Mouse (Mus musculus) adrenal gland, adult 18-20 months (tissue): Measurements from ENCODE around the gene Tspyl1. TPM values are rescaled to one million over a fixed set of nuclear protein-coding genes. Genes with fewer than 3 reads are reported as not detected.
A peak's percentile ranks its signal among the peaks of the same experiment; 100 is the strongest.

Source experiments
- DNase-seq, 2 experiments: peaks; one replicate each; pipeline ENCODE4 v3.0.0; 2021 to 2022; ENCODE audit warnings: low spot score in 2 of 2
- total RNA-seq, 2 experiments: library from RNA; stranded (reverse); gene quantifications; 1 replicate in 1 of 2; 2 replicates in 1 of 2; pipeline ENCODE4 v1.2.3; 2021

The Tspyl1 gene
- total RNA-seq, 2 experiments from 2014 or later, result 60.8 to 65.3 TPM

- DNase-seq, result no peak
Measured at GRCm38 (mm10) chr10:34297980-34298753, 16.2 kb downstream of the Tspyl1 start.

GRCm38 (mm10) chr10:34300368-34300767, 18.4 kb downstream of the Tspyl1 start:
- no peak for DNase-seq

- no peak for DNase-seq
Measured at GRCm38 (mm10) chr10:34307070-34307469, 25.1 kb downstream of the Tspyl1 start.

- DNase-seq, result no peak
Measured at GRCm38 (mm10) chr10:34309915-34310685, 28.1 kb downstream of the Tspyl1 start.

GRCm38 (mm10) chr10:34312536-34312935, 30.5 kb downstream of the Tspyl1 start:
- no peak for DNase-seq

- no peak for DNase-seq
Measured at GRCm38 (mm10) chr10:34316571-34317216, 34.7 kb downstream of the Tspyl1 start.

GRCm38 (mm10) chr10:34317217-34317606, 35.2 kb downstream of the Tspyl1 start:
- DNase-seq, result no peak

GRCm38 (mm10) chr10:34320809-34321208, 38.8 kb downstream of the Tspyl1 start:
- DNase-seq, result no peak

GRCm38 (mm10) chr10:34326701-34327100, 44.7 kb downstream of the Tspyl1 start:
- no peak for DNase-seq

GRCm38 (mm10) chr10:34327144-34327543, 45.2 kb downstream of the Tspyl1 start:
- no peak for DNase-seq

- DNase-seq, result peak; percentile 10 to 29
Measured at GRCm38 (mm10) chr10:34328310-34328709, 46.3 kb downstream of the Tspyl1 start.

Other genes starting within 250 kb of the Tspyl1 start
- gene Trappc3l, start 244.6 kb upstream of the Tspyl1 start, total RNA-seq, result not detected
- not detected for gene Calhm4, start 237.9 kb upstream of the Tspyl1 start, total RNA-seq
- gene Calhm5, start 185.7 kb upstream of the Tspyl1 start, total RNA-seq, result under 1 TPM; 0.32 to 0.33 TPM
- under 1 TPM; 0.45 to 0.56 TPM for gene Calhm6, start 154.2 kb upstream of the Tspyl1 start, total RNA-seq
- 1 to 10 TPM; 8.6 to 9.8 TPM for gene Dse, start 74.5 kb upstream of the Tspyl1 start, total RNA-seq
- gene Tspyl4, start 15.3 kb downstream of the Tspyl1 start, total RNA-seq, result 10 to 100 TPM; 17.2 to 19.0 TPM
- under 1 TPM in 1 of 2 experiments, not detected in 1; 0.26 TPM for gene Col10a1, start 107.8 kb downstream of the Tspyl1 start, total RNA-seq
- 10 to 100 TPM; 14.7 to 18.2 TPM for gene Nt5dc1, start 136.4 kb downstream of the Tspyl1 start, total RNA-seq
- 1 to 10 TPM; 4.7 to 7.1 TPM for gene Frk, start 201.2 kb downstream of the Tspyl1 start, total RNA-seq